Mouse (Mus musculus) left cerebral cortex, postnatal 36 days (tissue): ENCODE data around the gene Tbc1d30. TPM values are rescaled to one million over a fixed set of nuclear protein-coding genes. Genes with fewer than 3 reads are reported as not detected.

ENCODE experiments used
- DNase-seq, 2 experiments: peaks; one replicate each; pipeline ENCODE4 v3.0.0; 2021 to 2022; ENCODE audit warnings: low spot score in 2 of 2, mixed read lengths in 1 of 2
- intact Hi-C: fragments of 180-260 bp; cut with DNase I; formaldehyde crosslinking; loops from one replicate; pipeline ENCODE4 v1.15.1; 2025
- total RNA-seq, 2 experiments: library from RNA; stranded (reverse); gene quantifications; 2 replicates each; pipeline ENCODE4 v1.2.3; 2021

Gene Tbc1d30
- total RNA-seq: 10 to 100 TPM; 78.5 to 92.3 TPM

DNA sequence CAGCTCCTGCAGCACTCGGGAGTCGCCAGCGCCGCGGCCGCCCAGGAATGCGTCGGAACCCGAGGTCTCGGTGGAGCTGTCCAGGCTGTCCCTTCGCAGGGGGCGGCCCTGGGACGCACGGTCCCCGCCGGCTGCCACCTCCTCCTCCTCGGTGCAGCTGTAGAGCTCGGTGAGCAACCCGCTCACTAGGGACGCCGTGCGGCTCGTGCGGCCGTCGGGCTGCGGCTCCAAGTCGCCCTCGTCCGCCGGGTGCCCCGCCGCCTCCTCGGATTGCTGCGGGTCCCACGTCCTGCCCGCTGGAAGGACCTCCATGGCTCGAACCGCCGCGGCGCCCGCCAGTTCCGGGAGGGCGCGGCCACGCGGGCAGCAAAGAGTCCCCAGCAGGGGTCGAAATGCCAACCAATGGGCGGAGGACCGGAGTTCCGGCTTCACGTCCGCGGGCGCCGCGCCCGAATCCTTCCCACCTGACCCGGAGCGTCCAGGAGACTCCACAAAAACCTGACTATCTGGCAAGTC lies at the start of gene Tbc1d30:
Gene Tbc1d30 (minus strand): TSS at position 213 of the 516 bp plus-strand sequence.
- intact Hi-C loops: no loop called here
- no peak for DNase-seq

DNA sequence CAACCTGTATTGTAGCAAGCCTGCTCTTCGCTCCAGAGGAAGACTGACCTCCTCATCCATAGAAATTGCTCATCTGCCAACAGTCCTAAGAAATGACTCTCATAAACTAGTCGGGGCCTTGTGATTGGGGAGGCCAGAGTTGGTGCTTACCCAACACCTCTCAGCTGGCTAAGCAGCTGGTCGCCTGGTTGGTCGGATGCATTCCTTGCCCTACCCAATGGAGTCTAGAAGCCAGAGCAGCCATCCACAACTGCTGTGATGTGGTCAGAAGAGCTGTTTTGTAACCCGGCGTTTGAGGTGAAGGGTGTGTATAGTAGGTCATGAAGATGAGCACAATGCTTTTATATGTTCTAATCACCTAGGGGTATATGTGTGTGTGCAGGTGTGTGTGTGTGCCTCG lies 47.5 kb upstream of the Tbc1d30 start:
- DNase-seq: no peak
- intact Hi-C loops: no loop called here

GRCm38 (mm10) chr10:121395542-121396176 lies 44.6 kb upstream of the Tbc1d30 start:
- intact Hi-C loops: no loop called here

GRCm38 (mm10) chr10:121394789-121395325 lies 43.8 kb upstream of the Tbc1d30 start:
- intact Hi-C loops: no loop called here
- no peak for DNase-seq

More at GRCm38 (mm10) chr10:121395542-121396176, 44.6 kb upstream of the Tbc1d30 start:
- DNase-seq: no peak

- intact Hi-C loops: no loop called here
- DNase-seq: no peak
Observed at GRCm38 (mm10) chr10:121394270-121394669, 43.2 kb upstream of the Tbc1d30 start.

DNA sequence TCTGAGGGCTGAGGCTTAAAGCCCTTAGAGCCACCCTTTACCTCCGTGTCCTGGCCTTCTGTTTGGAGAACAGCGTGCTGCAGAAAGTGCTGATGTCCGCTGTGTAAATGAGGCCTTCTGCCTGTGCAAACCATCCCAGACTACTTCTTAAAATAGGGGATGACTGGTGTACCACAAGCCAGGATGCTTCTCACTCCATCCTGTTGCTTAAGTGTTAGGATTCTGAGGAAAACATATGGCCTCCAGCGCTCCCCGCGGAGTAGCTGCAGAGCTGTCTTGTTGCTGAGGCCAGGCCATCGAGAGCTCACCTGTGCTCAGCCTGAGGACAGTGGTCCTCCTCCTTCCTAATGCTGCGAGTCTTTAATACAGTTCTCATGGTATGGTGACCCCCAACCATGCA lies 40.8 kb upstream of the Tbc1d30 start:
- intact Hi-C loops: no loop called here
- DNase-seq: no peak

DNA sequence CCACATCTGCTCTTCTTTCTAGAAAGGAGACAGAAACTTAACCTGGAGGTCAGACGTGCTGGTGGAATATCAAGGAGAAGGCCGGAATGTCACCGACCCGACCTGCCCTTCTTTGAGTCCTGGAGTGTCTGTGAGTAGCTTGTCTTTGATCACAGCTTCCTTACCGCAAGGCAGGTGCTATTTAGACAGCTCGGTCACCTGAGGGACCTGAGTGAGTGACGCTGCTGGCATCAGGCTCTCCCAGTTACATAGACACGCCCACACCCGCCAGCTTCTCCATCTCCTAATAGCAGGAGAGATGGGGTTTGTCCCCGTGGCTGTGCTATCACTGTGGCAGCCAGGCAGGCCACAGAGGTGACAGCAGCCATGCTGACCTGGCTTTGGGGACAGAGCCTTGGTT lies 39.5 kb upstream of the Tbc1d30 start:
- intact Hi-C loops: no loop called here
- no peak for DNase-seq

DNA sequence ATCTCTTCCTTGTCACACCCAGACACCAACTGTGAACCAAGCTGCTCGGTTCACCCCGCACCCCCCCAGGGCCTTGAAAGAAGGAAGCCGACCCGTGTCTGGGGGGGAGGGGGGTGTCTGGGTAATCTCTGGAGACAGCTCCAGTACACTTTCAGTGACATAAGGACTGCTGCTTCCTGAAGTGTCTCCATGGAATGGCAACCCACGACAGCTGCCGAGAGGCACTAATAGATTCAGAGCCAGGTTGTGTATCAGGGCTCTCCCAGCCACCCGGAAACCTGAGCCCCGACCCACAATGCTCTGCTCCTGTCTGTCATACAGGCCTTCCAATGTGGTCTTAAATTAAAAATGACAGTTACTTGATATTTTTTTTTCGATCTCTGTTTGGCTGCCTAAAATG lies 35.3 kb upstream of the Tbc1d30 start:
- intact Hi-C loops: no loop called here
- DNase-seq: no peak

DNA sequence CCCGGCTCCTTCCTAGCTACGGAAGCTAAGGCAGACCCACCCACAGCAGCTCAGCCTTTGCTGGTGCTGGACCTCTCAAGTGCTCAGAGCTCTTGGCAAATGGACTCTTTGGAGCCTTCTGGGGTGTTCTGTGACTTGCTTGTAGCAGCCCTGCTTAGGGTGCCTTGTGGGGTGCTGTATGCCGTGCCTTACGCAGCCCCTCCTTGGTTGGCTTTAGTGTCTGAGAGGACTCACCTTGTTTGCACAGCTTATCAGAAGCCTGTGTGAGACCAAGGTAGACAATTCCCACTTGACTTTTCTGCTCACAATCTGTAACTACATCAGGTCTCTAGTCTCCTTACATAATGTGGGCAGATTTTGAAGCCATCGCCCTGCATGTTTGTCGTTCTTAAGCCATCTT lies 34.6 kb upstream of the Tbc1d30 start:
- no peak for DNase-seq
- intact Hi-C loops: no loop called here

- intact Hi-C loops: no loop called here
Observed at GRCm38 (mm10) chr10:121384710-121385109, 33.6 kb upstream of the Tbc1d30 start.

GRCm38 (mm10) chr10:121381280-121381679 lies 30.2 kb upstream of the Tbc1d30 start:
- no peak for DNase-seq
- intact Hi-C loops: no loop called here

More at GRCm38 (mm10) chr10:121384710-121385109, 33.6 kb upstream of the Tbc1d30 start:
- no peak for DNase-seq

DNA sequence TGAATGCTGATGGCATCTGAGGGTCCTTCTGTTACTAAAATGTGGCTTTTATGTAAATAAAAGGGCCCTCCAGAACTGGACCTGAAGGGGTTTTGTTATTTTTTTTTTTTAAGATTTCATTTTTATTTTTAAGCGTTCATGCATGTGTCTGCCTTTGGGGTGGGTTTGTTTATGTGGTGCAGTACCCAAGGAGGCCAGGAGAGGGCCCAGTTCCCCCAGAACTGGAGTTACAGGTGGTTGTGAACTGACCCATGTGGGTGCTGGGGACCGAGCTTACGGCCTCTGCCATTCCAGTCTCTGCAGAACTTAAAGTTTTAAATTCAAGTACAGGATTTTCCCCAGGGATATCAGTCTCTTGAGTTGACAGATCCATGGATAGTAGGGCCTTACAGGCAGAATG lies 28.3 kb upstream of the Tbc1d30 start:
- intact Hi-C loops: no loop called here
- DNase-seq: no peak

- no peak for DNase-seq
- intact Hi-C loops: no loop called here
Observed at GRCm38 (mm10) chr10:121376530-121377271, 25.6 kb upstream of the Tbc1d30 start.

GRCm38 (mm10) chr10:121375649-121376493 lies 24.8 kb upstream of the Tbc1d30 start:
- DNase-seq: no peak
- intact Hi-C loops: no loop called here

- DNase-seq: no peak
- intact Hi-C loops: no loop called here
Observed at GRCm38 (mm10) chr10:121374693-121375620, 23.9 kb upstream of the Tbc1d30 start.

GRCm38 (mm10) chr10:121374013-121374412 lies 22.9 kb upstream of the Tbc1d30 start:
- intact Hi-C loops: no loop called here
- no peak for DNase-seq

GRCm38 (mm10) chr10:121370777-121371176 lies 19.7 kb upstream of the Tbc1d30 start:
- intact Hi-C loops: no loop called here

GRCm38 (mm10) chr10:121368783-121369465 lies 17.8 kb upstream of the Tbc1d30 start:
- intact Hi-C loops: loop anchor here (5.0 kb wide), 1 partner anchor 57 kb away; no protein-coding TSS in a partner anchor
- DNase-seq: no peak

More at GRCm38 (mm10) chr10:121370777-121371176, 19.7 kb upstream of the Tbc1d30 start:
- no peak for DNase-seq
